Mouse (Mus musculus) hindbrain, embryonic 15.5 days (tissue): ENCODE measurements around the gene Nedd8. TPM values are rescaled to one million over a fixed set of nuclear protein-coding genes. Genes with fewer than 3 reads are reported as not detected.

Experiments
- ATAC-seq: fragments of 200-750 bp; cut with Nextera tagmentation; 2 replicates; pipeline ENCODE4 v1.8.0; 2017; ENCODE audit warnings: low read depth, moderate number of reproducible peaks, moderate TSS enrichment; ENCODE audit not compliant: low FRiP score
- H3K27ac ChIP-seq: fragments of 300-500 bp; sonication (generic); replicated peaks from 2 replicates; pipeline ENCODE4 v1.5.1; 2015; ENCODE audit warnings: mild to moderate bottlenecking, inconsistent platforms
- H3K27me3 ChIP-seq: fragments of 300-500 bp; sonication (generic); 2 replicates; pipeline ENCODE4 v1.6.1; 2015; ENCODE audit warnings: control low read depth, inconsistent platforms
- H3K36me3 ChIP-seq: fragments of 300-500 bp; sonication (generic); 2 replicates; pipeline ENCODE4 v1.6.1; 2015; ENCODE audit warnings: control low read depth, inconsistent platforms
- H3K4me1 ChIP-seq: fragments of 300-500 bp; sonication (generic); replicated peaks from 2 replicates; pipeline ENCODE4 v1.6.1; 2015; ENCODE audit warnings: control low read depth, inconsistent platforms
- H3K4me2 ChIP-seq: fragments of 300-500 bp; sonication (generic); 2 replicates; pipeline ENCODE4 v1.6.1; 2015; ENCODE audit warnings: moderate library complexity, mild to moderate bottlenecking, inconsistent platforms
- H3K4me3 ChIP-seq: fragments of 300-500 bp; sonication (generic); 2 replicates; pipeline ENCODE4 v1.5.1; 2015; ENCODE audit warnings: mild to moderate bottlenecking, inconsistent platforms
- H3K9ac ChIP-seq: fragments of 300-500 bp; sonication (generic); 2 replicates; pipeline ENCODE4 v1.6.1; 2015; ENCODE audit warnings: inconsistent platforms
- H3K9me3 ChIP-seq: fragments of 300-500 bp; sonication (generic); 2 replicates; pipeline ENCODE4 v1.6.1; 2016; ENCODE audit warnings: control low read depth, inconsistent platforms
- WGBS: fragments of 180-500 bp; shearing (Covaris S2); methylation state at CpG from one replicate; pipeline ENCODE4 v1.1.7; 2015; 5-methylcytosine and 5-hydroxymethylcytosine counted together
- polyA plus RNA-seq: library from polyadenylated mRNA; unstranded; fragments of >200 nt; fragmentation: Nextera tagmentation; extraction: Ambion mirVana; gene quantifications from 2 replicates; pipeline ENCODE4 v1.2.1, GENCODE M21; 2015

Gene Nedd8
- 554 and 597 TPM in 2 replicates for polyA plus RNA-seq

DNA sequence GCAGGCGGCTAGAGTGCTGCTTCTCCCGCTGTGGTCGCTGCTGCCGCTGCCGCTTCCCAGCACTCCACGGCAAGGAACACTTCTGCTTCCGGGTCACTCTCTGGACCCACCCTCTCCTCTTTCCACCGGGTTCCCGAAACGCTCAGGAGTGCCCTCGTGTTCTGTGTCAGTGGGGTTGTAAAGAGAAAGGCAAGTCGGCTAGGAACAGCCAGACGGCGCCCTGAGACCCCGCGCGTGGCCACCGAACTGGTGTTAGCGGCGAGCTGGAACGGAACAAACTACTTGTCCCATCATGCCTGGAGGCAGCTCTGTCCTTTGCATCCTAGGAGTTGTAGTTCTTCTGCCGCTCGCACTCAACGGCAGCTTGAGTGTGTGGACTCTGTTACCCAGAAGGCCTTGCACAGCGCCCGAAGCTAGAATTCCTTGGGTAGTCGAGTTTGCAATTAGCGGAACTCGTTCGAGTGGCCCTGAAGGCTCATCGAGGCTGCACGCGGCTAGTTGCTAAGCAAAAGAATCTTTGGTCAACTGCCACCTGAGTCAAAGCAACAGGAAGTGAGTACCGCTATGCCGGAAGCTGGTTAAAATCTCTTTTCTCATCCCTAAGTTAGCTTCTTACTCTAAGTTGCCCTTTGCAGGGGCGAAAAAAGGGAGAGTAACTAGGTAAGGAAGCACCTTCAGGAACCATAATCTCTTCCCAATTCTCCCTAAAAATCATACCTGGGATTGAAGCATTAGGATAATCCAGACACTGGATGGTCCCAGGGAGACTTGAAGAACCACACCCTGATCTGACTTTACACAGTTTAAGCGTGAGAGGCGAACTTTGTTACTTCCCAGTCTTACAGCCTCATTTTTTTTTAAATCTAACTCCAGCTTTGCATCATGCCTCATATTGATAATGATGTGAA is at the start of gene Nedd8, which contains the start of gene Gmpr2:
Nedd8 (minus strand) TSS at position 292 of the 908 bp plus-strand sequence.
Gmpr2 (plus strand) TSS at position 109 of the 908 bp plus-strand sequence.
- Histone ChIP-seq H3K4me2 (peak within 1 kb of the TSS; percentile 65), H3K27ac (peak within 1 kb of the TSS; percentile 93), H3K9ac (peak within 1 kb of the TSS; percentile 67), H3K9me3 (no peaks in the 10 kb centered on the region), H3K36me3 (peaks cover 21% of the 10 kb centered on the region), H3K4me1 (peaks cover 28% of the 10 kb centered on the region), H3K27me3 (no peaks in the 10 kb centered on the region), H3K4me3 (peak within 1 kb of the TSS; percentile 65)
- peak; percentile 98 for ATAC-seq
- WGBS = under 1% methylated on average over 38 of the region's 38 CpGs

DNA sequence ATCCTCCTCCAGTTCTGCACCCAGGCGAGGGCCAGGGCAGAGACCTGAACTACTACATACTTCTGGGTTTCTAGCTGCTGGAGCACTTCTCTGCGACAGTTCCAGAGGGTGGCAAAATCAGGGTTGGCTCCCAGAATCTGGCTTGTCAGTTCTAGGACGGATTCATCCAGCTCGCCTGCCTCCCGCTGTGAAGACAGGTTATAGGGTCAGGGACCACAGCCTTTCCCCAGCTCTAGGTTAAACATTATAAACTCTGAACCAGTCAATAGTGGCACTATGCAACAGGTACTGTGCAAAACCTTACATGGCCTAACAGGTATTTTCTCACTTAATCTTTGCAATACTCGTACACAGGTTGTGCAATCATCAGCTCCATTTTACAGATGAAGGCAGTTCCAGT is 49.2 kb upstream of the Nedd8 start:
- Histone ChIP-seq H3K4me1 (peaks cover 15% of the 10 kb centered on the region), H3K9me3 (no peaks in the 10 kb centered on the region), H3K9ac (peak overlapping the region; percentile 62), H3K4me3 (peak overlapping the region; percentile 62), H3K27ac (peak overlapping the region; percentile 82; the same call in 1 of the 2 replicates), H3K27me3 (no peaks in the 10 kb centered on the region), H3K36me3 (peaks cover 12% of the 10 kb centered on the region), H3K4me2 (peak overlapping the region; percentile 65)
- ATAC-seq = no peak
- 78% methylated on average over 6 of the region's 6 CpGs for WGBS

DNA sequence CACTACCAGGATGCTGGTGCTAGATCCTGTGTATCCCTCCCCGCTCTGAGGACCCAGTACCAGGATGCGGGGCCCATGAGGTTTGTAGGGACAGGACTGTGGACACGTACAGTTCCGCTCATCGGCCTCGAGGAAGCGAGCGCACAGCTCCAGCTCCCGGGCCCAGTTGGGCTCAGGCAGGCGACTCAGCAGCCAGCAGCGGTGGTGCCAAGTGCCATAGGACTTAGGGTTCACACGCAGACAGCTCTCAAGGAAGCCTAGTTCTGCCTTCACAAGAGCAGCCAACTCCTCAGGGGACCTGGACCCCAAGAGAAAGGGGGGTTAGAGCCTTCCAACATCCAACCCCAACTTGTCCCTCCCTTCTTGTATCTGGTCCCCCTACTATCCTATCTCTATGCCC is 48.7 kb upstream of the Nedd8 start:
- H3K27me3 ChIP-seq = no peaks in the 10 kb centered on the region
- H3K4me3 ChIP-seq = peak overlapping the region; percentile 62; the same call in 1 of the 2 replicates
- peak overlapping the region; percentile 65; the same call in 1 of the 2 replicates for H3K4me2 ChIP-seq
- H3K27ac ChIP-seq = no peak overlapping the region
- peaks cover 15% of the 10 kb centered on the region for H3K4me1 ChIP-seq
- ATAC-seq = no peak
- H3K9ac ChIP-seq = no peak overlapping the region
- peaks cover 12% of the 10 kb centered on the region for H3K36me3 ChIP-seq
- WGBS = 93% methylated on average over 12 of the region's 12 CpGs
- no peaks in the 10 kb centered on the region for H3K9me3 ChIP-seq

DNA sequence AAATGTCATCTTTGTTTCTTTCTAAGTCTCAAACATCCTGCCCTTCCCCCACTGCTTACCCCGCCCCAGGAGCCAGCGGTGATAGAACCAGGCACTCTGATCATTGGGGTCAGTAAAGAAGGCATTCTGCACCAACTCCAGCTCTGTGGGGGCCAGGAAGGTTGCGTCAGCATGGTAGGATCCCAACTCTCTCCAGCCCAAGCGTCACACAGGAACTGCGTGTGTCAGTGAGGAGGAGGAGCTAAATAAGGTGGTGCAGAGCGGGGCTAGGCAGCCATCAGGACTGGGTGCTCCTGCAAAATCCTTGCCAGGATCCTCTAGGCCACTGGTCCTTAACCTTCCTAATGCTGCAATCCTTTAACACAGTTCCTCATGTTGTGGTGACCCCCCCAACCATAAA is 47.8 kb upstream of the Nedd8 start:
- Histone ChIP-seq H3K27me3 (no peaks in the 10 kb centered on the region), H3K9me3 (no peaks in the 10 kb centered on the region), H3K27ac (no peak overlapping the region), H3K4me1 (peaks cover 15% of the 10 kb centered on the region), H3K4me2 (no peak overlapping the region), H3K36me3 (peaks cover 12% of the 10 kb centered on the region), H3K4me3 (no peak overlapping the region), H3K9ac (no peak overlapping the region)
- WGBS = 88% methylated on average over 6 of the region's 6 CpGs
- no peak for ATAC-seq

DNA sequence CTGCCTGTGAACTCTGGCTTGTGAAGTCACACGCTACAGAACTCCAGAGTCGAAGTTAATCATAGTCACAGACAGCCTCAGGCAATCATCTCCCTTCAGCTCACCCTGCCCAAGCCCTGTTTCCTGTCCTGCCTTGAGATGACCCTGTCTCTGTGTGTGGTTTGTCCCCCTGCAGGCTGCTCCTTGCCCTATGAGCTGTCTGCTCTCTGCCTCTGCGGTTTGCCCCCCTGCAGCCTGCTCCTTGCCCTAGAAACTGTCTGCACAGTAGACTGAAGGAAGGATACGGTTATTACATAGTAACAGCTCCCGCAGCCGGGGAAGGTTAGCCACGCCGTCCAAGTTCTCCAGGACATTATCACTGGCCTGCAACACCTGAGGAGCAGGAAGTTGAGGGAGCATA is 45.0 kb upstream of the Nedd8 start:
- no peak overlapping the region for H3K4me2 ChIP-seq
- H3K4me1 ChIP-seq = peaks cover 11% of the 10 kb centered on the region
- 81% methylated on average over 8 of the region's 8 CpGs for WGBS
- no peak overlapping the region for H3K27ac ChIP-seq
- H3K27me3 ChIP-seq = peaks cover 7% of the 10 kb centered on the region; the same call in 1 of the 2 replicates
- no peak overlapping the region for H3K9ac ChIP-seq
- H3K9me3 ChIP-seq = no peaks in the 10 kb centered on the region
- no peak for ATAC-seq
- H3K36me3 ChIP-seq = peaks cover 12% of the 10 kb centered on the region
- no peak overlapping the region for H3K4me3 ChIP-seq

DNA sequence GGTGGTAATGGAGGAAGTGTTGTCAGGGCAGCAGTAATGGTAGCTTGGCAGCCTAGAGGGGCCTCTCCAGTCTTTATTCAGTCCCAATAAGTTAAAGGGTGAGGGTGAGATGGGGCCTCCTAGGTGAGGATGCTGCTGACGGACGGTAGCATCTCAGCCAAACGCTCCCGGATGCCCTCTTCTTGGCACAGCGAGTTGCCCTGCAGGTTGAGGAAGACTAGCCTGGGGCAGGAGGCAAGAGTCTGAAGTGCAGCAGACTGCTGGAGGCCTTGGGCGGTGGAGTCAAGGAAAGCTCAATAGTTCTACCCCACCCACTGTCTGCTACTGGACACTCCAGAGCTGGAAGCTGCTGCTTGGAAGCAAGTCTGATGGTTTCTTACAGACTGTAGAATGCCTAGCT is 44.3 kb upstream of the Nedd8 start:
- no peaks in the 10 kb centered on the region for H3K9me3 ChIP-seq
- H3K36me3 ChIP-seq = peaks cover 12% of the 10 kb centered on the region
- no peak overlapping the region for H3K9ac ChIP-seq
- peaks cover 9% of the 10 kb centered on the region for H3K4me1 ChIP-seq
- H3K4me3 ChIP-seq = no peak overlapping the region
- H3K27ac ChIP-seq = no peak overlapping the region
- H3K4me2 ChIP-seq = no peak overlapping the region
- 94% methylated on average over 6 of the region's 6 CpGs for whole genome bisulfite sequencing
- peaks cover 7% of the 10 kb centered on the region; the same call in 1 of the 2 replicates for H3K27me3 ChIP-seq
- ATAC-seq = no peak

DNA sequence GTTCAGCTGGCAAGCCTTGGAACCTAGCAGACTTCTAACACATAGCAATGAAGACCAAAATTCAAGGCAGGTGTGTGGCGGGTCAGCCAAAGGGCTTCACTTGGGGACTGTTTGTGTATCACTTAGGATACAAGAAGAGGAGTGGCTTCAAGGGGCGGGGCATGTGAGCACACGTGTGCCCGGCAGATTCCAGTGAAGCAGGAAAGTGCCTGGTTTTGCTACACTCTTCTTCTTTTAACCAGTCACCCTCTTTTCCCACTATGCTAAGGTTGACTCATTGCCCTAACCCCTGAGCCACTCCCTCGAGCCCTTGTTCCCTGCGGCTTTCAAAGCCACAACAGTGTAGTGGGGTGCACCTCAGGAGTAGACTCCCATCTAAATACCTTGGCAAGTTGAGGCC is 43.0 kb upstream of the Nedd8 start:
- H3K27ac ChIP-seq = no peak overlapping the region
- no peak overlapping the region for H3K9ac ChIP-seq
- peaks cover 12% of the 10 kb centered on the region for H3K36me3 ChIP-seq
- ATAC-seq = no peak
- 38% methylated on average over 6 of the region's 6 CpGs for WGBS
- H3K27me3 ChIP-seq = peaks cover 7% of the 10 kb centered on the region; the same call in 1 of the 2 replicates
- H3K4me2 ChIP-seq = no peak overlapping the region
- no peaks in the 10 kb centered on the region for H3K4me1 ChIP-seq
- H3K9me3 ChIP-seq = no peaks in the 10 kb centered on the region
- no peak overlapping the region for H3K4me3 ChIP-seq

DNA sequence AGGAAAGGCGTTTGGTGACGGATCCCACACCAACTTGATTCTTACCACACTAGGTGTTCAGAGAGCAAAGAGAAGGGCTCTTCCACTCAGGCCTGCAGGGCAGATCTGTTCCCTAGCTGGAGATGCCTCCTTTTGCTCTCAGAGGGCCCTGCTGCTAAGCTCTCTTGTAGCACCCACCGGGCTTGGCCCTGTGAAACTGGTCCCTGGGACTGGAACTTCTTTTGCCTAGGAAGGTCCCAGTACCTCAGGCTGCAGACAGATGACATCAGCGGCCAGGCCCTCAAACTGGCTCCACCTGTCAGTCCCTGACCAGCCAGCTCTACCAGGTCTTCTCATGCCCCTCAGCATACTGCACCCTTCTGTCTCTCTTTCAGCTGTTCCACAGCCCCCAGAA is 41.8 kb upstream of the Nedd8 start, which contains the start of gene Tgm1:
Tgm1 (minus strand) TSS at position 198 of the 394 bp plus-strand sequence.
- Histone ChIP-seq H3K4me3 (no peak within 1 kb of the TSS), H3K4me2 (no peak within 1 kb of the TSS), H3K9ac (no peak within 1 kb of the TSS), H3K9me3 (no peaks in the 10 kb centered on the region), H3K4me1 (no peaks in the 10 kb centered on the region), H3K36me3 (peaks cover 11% of the 10 kb centered on the region), H3K27ac (no peak within 1 kb of the TSS), H3K27me3 (peaks cover 7% of the 10 kb centered on the region; the same call in 1 of the 2 replicates)
- ATAC-seq = no peak
- 25% methylated on average over 4 of the region's 4 CpGs for WGBS

DNA sequence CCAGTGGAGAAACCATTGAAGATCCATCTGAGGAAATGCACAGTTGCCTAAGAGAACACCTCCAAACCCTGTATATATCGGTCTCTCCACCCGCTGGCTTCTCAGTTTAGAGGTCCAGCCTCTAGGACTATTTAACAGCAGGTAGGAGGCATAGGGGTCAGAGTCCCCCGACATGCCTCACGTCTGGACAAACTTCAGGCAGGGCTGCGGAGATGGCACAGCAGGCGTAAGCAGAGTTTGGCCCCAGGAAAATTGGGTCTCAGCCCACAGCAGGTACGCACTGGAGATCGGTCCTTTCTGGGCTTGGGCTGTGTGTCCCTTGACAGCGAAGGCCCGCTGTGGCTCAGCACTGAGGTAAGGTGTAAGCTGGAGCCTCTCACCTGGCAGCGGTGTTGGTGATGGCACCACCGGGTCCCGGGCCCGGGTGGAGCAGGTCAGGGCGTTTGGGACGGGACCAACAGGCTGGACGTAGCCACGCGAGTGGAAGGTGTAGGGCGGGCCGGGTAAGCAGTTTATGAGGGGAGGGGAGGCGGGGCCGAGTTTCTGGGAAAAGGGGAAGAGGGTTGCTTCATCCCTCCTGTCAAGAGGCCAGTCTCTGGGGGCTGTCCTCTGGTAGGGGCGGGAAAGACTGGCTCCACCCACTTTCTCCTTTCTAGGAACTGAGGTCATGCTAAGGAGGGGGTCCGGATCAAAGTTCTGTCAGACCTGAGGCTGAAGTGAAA is 41.2 kb upstream of the Nedd8 start:
- no peak overlapping the region for H3K27ac ChIP-seq
- H3K9ac ChIP-seq = no peak overlapping the region
- H3K4me1 ChIP-seq = no peaks in the 10 kb centered on the region
- H3K36me3 ChIP-seq = peaks cover 5% of the 10 kb centered on the region
- H3K27me3 ChIP-seq = peaks cover 7% of the 10 kb centered on the region; the same call in 1 of the 2 replicates
- WGBS = 19% methylated on average over 25 of the region's 25 CpGs
- no peak overlapping the region for H3K4me2 ChIP-seq
- no peak for ATAC-seq
- H3K9me3 ChIP-seq = no peaks in the 10 kb centered on the region
- H3K4me3 ChIP-seq = no peak overlapping the region

DNA sequence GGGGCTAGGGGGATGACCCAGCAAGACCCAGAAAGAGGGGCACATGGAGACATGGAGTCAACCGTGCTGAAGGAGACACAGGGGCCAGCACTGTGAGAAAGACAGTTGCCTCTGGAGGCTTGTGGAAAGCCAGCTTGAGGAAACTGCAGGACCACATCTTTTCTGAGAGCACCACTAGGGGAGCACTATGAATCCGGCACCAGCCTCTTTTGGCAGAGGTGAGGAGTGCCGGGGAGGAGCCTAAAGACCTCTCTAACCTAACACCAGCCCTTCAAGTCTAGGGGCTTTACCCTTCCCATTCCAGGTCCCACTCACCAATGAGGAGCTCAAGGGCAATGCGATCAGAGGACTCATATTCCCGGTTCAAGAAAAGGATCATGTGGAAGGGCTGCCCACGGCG is 39.9 kb upstream of the Nedd8 start:
- Histone ChIP-seq H3K4me2 (no peak overlapping the region), H3K4me3 (no peak overlapping the region), H3K27me3 (peaks cover 7% of the 10 kb centered on the region; the same call in 1 of the 2 replicates), H3K9ac (no peak overlapping the region), H3K9me3 (no peaks in the 10 kb centered on the region), H3K4me1 (no peaks in the 10 kb centered on the region), H3K36me3 (no peaks in the 10 kb centered on the region; the same call in 1 of the 2 replicates), H3K27ac (no peak overlapping the region)
- ATAC-seq = no peak
- WGBS = 79% methylated on average over 7 of the region's 7 CpGs

DNA sequence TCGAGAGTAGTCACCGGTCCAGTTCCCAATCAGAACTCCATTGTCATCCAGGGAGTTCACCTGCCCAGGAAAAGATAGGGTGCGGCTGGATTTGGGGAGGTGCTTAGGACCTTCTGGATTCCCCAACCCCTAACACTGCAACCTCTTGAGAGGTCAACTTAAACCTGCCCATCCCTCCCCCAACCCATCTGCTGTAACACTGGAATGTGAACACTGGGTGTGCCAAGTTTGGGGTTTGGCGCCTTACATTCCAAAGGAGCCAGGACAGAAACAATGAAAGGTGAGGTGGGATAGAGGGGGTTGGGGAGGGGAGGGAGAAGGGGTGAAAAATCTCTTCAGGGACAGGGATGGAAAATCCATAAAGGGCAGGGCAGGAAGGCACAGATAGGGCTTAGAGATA is 37.6 kb upstream of the Nedd8 start:
- Histone ChIP-seq H3K4me1 (no peaks in the 10 kb centered on the region), H3K36me3 (no peaks in the 10 kb centered on the region), H3K27ac (no peak overlapping the region), H3K4me2 (no peak overlapping the region), H3K4me3 (no peak overlapping the region), H3K9ac (no peak overlapping the region), H3K9me3 (no peaks in the 10 kb centered on the region), H3K27me3 (peaks cover 7% of the 10 kb centered on the region; the same call in 1 of the 2 replicates)
- WGBS = 87% methylated on average over 4 of the region's 4 CpGs
- ATAC-seq = no peak

DNA sequence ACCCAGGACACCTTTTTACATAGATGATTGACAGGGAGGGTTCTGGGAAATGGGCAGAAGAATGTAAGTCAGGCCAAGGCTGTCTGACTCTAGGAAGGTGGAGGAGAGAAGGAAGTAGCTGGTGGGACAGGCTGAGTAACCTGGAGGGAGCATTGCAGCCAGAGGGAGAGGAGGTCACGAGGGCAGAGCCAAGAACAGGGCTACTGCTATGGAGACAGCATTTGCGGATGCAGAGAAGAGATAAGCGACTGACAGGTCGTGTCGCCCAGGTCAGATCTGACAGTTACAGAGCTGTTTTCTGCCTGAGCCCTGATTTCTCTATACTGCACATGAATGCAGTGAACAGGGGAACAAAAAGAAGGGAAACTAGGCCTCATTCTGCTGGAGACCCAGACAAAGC is 35.5 kb upstream of the Nedd8 start:
- no peak for ATAC-seq
- whole genome bisulfite sequencing = 85% methylated on average over 5 of the region's 5 CpGs
- no peak overlapping the region for H3K9ac ChIP-seq
- H3K9me3 ChIP-seq = no peaks in the 10 kb centered on the region
- no peaks in the 10 kb centered on the region for H3K36me3 ChIP-seq
- H3K4me1 ChIP-seq = no peaks in the 10 kb centered on the region
- H3K27me3 ChIP-seq = no peaks in the 10 kb centered on the region
- H3K4me2 ChIP-seq = no peak overlapping the region
- no peak overlapping the region for H3K4me3 ChIP-seq
- no peak overlapping the region for H3K27ac ChIP-seq
